Mouse (Mus musculus) left cerebral cortex, adult 18-20 months (tissue): Measurements from ENCODE around the gene Tnnc1. TPM values are rescaled to one million over a fixed set of nuclear protein-coding genes. Genes with fewer than 3 reads are reported as not detected.

Experiments used
- DNase-seq, 2 experiments: peaks; one replicate each; pipeline ENCODE4 v3.0.0; 2021 to 2022; ENCODE audit warnings: low spot score in 2 of 2, mixed read lengths in 1 of 2
- long read RNA-seq, 2 experiments: library from polyadenylated mRNA; stranded (forward); transcript quantifications; one replicate each; pipeline ENCODE4 v2.0.0; 2021
- total RNA-seq, 2 experiments: library from RNA; stranded (reverse); gene quantifications; 2 replicates each; pipeline ENCODE4 v1.2.3; 2021

The Tnnc1 gene
- 10 to 100 TPM; 18.8 to 20.1 TPM for total RNA-seq
- long read RNA-seq, experiment 1, partial matches to known transcripts, result 0 of 4 reads
- long read RNA-seq, experiment 1, other reads (novel, unspliced or antisense), result 1 of 4 reads
- long read RNA-seq, experiment 2, transcript Tnnc1-202 (6 exons, 721 nt), result major isoform, 12 of 13 reads
- long read RNA-seq, experiment 2, partial matches to known transcripts, result 1 of 13 reads
- long read RNA-seq, experiment 2, other reads (novel, unspliced or antisense), result 0 of 13 reads

DNA sequence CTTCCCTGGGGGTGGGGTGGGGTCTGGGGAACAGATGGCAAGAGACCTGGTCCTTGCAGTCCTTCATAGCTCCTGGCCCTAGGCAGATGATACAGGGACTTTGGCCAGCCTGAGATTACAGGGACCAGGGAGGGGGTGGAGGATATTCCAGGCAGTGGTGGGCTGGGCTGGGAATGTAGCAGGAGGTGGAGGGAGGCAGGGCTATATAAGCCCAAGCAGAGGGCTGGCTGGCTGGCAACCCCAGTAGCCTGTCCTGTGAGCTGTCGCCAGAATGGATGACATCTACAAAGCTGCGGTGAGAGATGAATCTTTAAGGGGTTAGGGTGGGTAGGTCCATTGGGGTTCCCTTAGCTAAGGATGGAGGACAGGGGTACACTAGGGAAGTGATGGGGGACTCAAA lies at the start of gene Tnnc1:
TSS of gene Tnnc1 (plus strand) at position 229 of the 400 bp plus-strand sequence.
- DNase-seq, result no peak

DNA sequence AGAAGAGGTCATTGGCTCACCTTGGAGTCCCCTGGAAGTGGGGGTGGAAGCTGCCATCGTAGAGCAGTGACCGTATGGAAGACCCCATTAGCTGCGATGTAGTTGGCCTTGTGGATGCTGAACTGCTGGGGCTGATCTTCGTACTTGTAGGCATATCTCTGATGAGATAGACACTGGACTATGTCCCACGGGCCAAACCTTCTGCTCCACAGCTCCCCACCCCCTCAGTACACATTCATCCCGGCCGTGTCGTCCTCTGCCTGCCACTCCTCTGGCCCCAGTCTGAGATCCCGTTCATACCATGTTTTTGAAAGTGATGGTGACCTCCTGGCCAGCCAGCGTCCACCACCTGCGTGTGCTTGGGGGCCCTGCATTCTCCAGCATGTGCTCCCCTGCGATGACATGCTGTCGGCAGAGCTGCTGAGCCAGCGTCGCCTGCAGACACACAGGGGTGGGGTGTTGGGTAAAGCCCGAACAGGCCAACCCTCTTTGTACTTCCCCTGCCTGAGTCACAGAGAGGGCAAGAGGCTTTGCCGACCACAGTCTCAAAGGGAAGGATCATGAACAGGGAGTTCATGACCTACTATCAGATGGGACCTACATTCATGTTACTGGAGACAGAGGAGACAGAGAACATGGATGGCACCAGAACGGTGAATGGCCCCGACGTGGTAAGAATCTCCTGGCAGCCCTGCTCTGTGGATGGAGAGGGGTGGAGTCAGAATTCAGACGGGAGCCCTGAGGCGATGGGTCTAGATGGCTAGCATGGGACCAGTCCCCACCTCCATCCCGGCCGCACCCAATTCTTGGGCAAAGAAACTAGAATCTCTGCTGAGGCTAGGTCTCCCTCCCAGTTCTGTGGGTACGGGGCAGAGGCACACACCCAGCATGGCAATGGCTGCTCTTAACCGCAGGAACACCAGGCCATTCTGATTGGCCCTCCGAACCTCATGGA lies 47.6 kb upstream of the Tnnc1 start:
- DNase-seq, result no peak

DNA sequence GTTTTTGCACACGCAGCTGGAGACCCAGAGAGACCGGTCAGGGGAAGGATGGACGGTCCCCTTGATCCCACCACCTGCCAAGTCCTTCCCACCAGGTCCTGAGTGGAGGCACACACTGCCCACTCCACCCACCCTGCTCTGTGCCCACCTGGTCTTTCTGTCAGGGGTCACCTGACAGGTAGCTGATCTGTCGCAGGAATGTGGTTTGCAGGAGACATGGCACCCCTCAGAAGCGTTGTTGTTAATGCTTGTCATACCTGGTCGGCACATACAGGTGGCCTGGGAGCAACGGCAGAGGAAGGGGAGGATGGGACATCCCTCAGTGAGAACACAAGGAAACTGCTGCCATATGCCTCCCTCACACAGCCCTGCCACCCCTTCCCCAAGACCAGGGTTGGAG lies 46.9 kb upstream of the Tnnc1 start:
- DNase-seq, result no peak

DNA sequence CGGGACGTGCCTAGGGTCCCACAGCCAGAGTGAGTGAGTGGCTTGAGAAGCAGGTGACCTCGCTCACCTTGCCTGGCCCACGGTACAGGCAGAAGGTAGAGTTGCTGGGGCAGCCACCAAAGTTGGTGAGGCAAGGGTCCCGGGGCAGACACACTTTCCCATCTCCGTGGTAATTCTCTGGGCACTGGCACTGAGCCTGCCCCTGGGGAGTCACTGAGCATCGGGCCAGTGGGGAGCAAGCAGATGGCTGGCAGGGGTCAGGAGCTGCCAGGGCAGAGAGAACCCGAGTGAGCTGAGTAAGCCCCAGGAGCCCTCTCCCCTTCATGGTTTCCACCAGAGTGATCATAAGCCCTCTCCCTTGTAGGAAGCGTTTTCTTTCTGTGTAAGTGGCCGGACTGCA lies 46.5 kb upstream of the Tnnc1 start:
- DNase-seq, result no peak

DNA sequence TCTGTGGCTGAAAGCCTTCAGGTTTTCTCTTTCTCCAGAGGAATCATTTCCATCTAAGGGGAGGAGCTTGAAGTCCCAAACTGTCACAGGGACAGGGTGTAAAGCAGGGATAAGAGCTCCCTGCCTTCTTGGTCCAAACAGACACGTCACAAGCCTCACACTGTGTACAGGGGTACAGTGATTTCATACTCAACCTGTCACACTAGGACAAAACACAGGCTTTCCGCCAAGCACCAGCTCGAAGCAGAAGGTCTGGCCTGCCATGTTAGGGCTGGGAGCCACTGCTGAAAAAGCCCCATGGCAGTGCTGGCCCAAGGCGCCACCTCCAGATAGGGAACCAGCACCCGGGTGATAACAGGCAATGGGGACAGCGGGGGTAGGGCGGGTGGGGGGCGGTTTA lies 44.0 kb upstream of the Tnnc1 start:
- DNase-seq, result no peak

DNA sequence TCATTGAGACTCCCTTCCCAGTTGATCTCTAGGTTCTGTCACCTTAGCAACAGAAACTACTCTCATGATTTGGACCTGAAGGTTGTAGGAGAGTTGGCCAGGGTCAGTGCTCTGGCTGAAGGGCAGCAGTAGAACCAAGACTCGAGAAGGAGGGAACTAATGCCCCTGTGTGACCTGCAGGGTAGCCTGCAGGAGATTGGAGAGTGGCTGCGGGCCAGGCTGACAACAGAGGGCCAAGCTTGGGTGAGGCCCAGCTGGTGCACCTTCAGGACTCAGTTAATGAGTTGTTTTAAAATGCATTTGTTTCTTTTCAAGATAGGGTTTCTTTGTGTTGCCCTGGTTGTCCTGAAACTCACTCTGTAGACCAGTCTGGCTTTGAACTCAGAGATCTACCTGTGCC lies 43.1 kb upstream of the Tnnc1 start:
- no peak for DNase-seq

DNA sequence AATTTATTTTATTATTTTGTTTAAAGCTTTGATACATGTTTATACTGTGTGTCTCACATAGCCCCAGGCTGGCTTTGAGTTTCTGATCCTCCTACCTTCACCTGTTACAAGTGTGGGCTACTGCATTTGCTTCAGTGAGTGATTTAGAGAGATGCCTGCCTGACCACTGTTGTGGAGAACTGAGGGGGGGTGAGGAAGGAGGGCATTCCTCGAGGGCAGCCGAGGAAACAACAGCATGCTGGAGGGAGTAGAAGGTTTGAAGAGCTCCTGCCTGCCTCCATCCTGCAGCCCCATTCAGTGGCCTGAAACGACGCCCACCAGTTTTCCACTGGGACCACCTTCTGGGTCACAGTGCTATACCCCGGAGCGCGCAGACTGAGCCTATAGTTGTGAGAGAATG lies 42.7 kb upstream of the Tnnc1 start:
- DNase-seq, result no peak

DNA sequence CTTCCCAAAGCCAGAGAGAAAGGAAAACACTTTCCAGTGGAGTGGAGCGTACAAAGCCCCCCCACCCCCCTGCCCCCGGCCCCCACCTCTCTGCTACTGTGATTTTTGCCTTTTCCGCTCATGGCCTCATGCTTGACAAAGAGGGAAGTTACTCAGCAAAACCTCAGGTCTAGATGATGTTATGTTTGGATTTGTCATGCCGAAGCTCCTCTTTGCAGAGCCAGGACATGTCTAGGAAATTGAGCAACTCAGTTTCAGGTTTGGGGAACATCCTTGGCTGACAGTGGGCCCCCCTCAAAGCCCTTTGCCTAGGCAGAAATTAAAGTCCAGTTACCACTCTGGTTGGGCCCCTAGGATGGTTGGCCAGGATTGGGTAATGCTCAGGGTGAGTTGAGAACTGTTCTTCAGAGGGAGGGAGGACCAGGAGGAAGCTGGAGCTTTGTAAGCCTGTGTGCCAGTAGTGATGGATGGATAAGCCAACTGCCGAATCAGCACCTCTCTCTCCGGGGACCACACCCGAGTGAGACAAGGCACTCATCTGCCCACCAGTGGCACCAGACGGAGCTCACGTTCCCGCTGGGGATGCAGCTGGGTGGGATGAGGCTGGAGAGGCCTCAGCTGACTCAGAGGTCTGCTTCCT lies 42.0 kb upstream of the Tnnc1 start:
- no peak for DNase-seq

DNA sequence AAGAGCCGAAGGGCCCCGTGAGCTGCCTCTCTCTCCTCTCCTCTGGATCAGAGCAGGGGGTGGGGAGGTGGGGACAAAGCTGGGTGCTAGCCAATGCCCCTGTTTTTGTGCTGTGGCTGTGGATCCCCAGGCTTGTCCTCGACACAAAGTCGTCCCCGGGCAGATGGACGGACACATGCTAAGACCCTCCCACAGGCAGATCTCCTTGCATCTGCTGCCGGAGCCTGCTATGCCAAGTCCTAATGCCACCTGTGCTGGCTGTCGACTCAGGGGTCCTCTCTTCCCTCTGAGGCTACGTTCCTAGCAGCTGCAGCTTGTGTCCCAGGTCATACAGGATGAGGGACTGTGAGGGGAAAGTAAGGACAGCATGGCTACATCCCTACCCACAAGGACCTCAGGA lies 41.3 kb upstream of the Tnnc1 start:
- DNase-seq, result no peak

DNA sequence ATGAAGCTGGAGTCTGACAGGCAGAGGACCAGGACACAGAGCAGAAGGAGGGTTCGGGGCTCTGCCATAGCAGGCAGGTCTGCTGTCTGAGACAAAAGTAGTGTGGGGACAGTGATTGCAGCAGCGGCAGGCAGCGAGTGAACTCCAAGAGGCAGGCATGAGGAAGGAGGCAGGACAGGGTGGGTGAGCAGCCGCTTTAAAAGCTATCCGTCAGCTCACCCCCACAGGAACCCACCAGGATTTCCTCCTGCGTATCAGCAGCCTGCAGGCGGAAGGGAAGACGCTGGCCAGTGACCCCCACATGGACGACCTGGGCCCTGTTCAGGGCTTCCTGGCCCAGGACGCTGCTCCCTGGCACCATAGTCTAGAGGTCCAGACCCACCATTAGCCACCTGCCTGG lies 39.7 kb upstream of the Tnnc1 start, which contains the start of gene Stab1:
TSS of gene Stab1 (minus strand) at position 217 of the 400 bp plus-strand sequence.
- DNase-seq, result no peak

DNA sequence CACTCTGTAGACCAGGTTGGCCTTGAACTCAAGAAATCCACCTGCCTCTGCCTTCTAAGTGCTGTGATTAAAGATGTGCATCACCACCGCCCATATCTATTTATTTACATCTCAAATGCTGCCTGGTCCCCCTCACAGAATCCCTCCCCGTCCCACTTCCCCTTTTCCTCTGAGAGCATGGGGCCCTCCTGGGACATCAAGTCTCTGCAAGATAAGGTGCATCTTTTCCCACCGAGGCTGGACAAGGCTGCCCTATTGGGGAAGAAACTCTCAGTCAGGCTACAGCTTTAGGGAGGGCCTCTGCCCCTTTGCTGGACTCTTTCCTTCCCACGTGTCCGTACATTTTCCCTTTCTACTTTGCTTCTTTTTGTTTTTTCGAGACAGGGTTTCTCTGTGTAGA lies 38.6 kb upstream of the Tnnc1 start:
- no peak for DNase-seq

DNA sequence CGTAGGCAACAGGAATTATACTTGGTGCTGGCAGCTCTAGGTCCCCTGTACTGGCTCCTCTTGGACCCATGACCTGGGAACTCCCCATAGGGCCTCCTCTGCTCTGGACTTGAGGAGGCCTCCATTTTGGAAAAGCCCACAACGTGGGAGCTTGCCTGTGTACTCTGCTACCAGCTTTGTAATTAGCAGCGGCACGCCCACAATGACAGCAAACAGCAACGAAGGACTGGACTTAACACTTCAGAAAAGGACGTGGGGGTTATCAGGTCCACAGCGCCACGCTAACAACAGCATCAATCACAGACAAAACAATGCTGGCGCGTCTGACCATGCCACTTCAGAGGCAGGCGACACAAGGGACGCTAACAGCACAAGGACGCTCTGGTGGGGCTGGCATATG lies 37.1 kb upstream of the Tnnc1 start:
- DNase-seq, result no peak

DNA sequence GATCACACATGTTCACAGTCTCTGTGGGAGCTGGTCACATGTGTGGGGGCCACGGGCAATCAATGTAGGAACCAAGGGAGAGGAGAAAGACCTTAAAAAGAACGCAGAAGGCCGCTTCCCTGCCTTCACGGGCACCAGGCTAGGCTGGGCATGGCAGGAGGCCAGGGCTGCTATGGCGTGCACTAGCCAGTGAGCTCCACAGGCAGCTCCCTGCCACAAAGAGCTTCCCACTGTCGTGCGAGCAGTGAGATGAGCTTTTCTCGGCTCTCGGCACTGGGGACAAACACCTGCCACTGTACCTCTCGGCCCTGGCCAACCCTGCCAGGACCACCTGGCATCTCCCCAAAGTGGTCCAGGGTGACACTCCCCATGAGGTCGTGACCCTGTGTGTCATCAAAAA lies 36.7 kb upstream of the Tnnc1 start:
- no peak for DNase-seq

DNA sequence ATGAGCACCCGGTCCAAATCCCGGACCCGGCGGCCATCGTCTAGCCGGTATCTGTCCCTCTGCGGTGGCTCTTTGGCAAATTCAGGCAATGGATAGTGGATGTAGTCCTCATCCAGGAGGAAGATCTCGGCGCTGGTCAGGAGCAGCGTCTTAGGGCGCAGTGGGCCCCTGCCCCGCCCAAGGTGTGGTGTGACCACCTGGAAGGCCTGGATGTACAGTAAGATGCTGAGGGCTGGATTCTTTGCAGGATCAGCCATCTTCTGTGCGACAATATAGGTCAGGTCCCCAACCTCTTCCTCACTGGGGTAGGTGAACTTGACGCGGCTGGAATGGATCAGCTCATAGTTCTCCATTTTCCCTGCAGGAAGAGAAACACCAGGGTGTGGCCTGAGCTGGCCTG lies 36.3 kb upstream of the Tnnc1 start:
- DNase-seq, result no peak

DNA sequence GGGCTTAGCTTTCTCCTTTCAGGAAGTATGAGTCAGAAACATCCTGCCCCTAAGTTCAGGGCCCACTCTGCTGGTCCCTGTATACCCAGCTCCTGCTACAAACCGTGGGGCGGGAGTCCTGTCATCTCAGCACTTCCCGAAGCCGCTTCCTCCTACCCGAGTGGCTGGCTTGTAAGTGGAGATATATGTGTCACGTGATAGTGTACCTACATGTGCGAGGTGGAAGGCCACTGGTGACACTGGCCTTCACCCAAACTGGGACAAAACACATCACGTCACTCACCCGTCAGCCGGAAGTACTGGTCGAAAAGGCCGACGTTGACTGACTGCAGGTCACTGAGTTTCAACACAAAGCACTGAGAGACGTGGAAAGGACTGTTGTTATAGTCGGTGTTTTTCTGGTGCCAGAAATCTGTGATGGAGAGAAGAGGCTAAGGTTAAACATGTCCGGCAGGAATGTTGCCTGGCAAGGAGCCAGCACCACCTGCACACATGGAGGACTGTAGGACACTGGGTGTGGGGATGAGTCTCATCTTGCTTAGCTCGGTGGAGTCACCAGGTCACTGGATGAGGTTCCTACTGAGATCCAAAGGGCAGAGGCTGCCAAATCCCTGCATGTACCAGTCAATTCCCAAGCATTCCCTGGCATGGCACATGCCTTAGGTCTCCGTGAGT lies 35.2 kb upstream of the Tnnc1 start:
- DNase-seq, result no peak

DNA sequence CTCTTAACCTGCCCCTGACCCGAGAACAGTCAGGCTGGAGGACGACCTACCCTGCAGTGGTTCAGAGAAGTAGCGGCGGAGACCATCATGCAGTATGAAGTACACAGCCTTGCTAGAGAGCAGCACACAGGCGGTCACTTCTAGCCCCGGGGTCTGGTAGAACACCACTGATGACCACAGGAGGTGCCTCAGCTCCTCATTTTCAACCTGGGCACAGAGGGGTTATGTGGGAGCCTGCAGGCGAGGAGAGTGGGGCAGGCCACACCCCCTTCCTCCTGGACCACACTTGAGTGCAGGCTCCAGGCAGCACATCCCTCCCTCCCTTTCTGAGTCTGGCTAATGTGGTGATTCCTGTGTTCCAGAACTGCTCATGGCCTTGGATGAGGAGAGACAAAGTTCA lies 34.6 kb upstream of the Tnnc1 start:
- no peak for DNase-seq

DNA sequence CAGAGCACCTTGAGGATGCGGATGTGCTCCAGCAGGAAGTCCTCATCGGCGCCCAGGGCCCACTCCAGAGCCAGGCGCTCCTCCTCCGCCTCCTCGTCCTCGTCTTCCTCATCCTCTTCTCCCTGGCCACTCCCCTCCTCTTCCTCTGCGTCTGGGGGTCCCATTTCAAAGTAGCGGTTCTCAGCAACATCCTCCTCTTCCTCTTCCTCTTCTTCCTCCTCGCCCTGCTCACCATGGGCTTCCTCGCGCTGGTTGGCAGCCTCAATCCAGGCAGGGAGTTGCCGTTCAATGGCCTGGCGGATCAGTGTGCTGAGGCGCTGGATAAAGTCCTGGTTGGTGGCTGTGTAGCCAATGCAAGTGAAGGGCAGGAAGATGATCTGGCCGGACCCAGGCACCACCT lies 30.8 kb upstream of the Tnnc1 start:
- no peak for DNase-seq

DNA sequence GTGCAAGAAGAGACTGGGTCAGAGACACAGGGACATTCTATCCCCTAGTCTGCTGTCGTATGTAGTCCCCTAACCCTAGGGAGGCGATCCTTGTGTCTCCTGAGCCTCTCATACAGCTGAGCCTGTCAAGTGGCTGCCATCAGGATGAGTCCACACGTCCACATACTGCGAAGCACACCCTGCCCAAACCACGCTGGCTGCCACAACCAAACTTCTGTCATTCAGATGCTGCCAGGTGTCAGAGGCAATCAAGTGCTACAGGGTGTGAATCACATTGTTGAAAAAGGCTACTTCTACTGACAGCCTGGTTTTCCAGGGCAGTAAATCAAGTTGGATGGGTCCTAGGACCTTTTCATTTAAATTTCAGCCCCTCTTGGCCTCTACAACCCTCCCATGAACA lies 30.4 kb upstream of the Tnnc1 start:
- DNase-seq, result no peak

DNA sequence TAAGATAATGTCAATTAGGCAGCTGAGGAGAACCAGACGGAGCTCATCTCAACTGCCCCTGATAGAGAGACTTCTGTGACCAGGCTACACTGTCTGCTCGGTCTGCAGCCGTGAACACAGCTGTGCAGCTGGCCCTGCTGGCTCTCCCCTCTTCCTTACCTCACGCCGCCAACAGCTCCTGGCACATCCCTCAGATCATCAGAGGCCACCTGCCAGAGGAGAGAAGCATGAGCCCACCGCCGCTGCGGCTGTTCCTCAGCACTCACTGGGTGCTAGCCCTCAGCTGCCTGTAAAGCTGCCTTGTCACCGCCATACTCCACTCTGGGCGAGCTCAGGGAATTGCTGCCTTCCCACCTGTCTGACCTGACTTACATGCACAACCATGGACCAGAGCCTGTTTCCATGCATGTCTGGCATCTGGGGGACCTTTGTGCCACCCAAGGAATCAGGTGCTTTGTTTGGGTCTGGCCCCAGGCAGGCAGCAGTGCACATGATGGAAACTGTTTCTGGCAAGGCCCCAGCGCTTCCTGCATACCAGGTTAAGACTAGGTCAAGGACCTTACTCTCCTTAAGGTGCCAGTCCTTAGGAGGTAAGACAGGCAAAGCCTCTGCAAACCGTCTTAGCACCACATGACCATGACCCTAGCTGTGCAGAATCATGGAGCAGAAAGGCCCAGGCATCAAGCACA lies 28.3 kb upstream of the Tnnc1 start:
- no peak for DNase-seq

DNA sequence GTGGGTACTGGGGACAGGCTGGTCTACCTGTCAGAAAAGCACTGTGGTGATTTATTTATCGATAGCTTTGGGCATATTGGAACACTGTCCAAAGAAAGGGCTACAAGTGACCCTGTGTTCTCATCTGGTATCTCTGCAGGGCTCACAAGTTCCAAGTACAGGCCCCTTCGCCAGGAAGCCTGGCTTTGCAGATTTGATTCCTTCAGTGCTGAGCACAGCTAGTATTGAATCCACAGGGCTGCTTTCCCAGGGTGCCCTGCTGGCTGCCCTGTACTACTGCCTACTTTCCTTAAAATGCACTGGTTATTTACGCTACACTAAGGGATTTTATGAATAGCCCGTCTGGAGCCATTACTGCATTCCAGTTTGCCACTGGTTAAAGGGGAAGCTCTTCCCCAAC lies 26.6 kb upstream of the Tnnc1 start:
- no peak for DNase-seq

DNA sequence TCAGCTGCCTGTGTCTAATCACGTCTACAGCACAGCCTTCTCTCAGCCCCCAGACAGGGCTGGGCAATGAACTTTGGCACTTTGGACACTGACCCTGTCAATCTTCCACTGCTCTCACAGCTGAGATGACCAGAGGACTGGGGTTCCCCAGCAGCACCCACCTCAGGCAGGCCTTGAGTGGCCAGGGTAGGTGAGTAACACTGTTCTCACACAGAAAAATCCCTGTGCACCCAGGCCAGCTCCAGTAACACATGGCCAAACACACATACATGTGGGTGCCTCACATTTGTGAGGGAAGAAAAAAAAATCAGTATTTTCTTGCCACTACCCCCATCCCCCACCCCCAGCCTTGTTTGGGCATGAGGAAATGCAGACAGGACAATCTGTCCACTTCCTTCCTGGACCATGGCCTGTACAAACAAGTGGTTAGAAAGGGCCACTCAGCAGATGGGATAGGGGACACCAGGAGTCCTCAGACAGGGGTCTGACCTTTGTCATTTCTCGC lies 25.3 kb upstream of the Tnnc1 start:
- DNase-seq, result no peak
